Mouse (Mus musculus) macrophage (primary cell): ENCODE data around the gene Megf9. TPM values are rescaled to one million over a fixed set of nuclear protein-coding genes. Genes with fewer than 3 reads are reported as not detected.

Experiments used
- H3K27ac ChIP-seq: fragments of 350-480 bp; formaldehyde crosslinking; 2 replicates; pipeline ENCODE4 v1.9.0; 2021
- H3K36me3 ChIP-seq: fragments of 350-480 bp; formaldehyde crosslinking; 2 replicates; pipeline ENCODE4 v1.9.0; 2021; ENCODE audit errors: inconsistent target
- H3K4me3 ChIP-seq: fragments of 350-480 bp; formaldehyde crosslinking; 2 replicates; pipeline ENCODE4 v1.9.0; 2021; ENCODE audit errors: inconsistent target
- H3K79me2 ChIP-seq: fragments of 350-480 bp; formaldehyde crosslinking; 2 replicates; pipeline ENCODE4 v1.9.0; 2021; ENCODE audit errors: inconsistent target
- WGBS: methylation state at CpG from one replicate; pipeline ENCODE4 v1.1.7; 2026; ENCODE audit warnings: inconsistent platforms; ENCODE audit not compliant: missing documents; 5-methylcytosine and 5-hydroxymethylcytosine counted together
- polyA plus RNA-seq: library from polyadenylated mRNA; stranded (reverse); fragments of 250-400 nt; gene quantifications from 3 replicates; pipeline ENCODE4 v1.2.4, GENCODE M21; 2018; ENCODE audit warnings: inconsistent platforms
- total RNA-seq, 78 experiments: library from RNA; depleted of rRNA; stranded (reverse); fragments of 250-400 nt; gene quantifications; 1 replicate in 9 of 78; 2 replicates in 24 of 78; 3 replicates in 43 of 78; 4 replicates in 2 of 78; pipeline ENCODE4 v1.2.4; 2018; ENCODE audit warnings: inconsistent platforms in 56 of 78

Megf9 gene
- total RNA-seq (2018; cell fraction: chromatin; rRNA removed): 10 to 100 TPM in 8 of 26 experiments, 1 to 10 TPM in 15, under 1 TPM in 3; 0.61 to 24.0 (median 5.9) TPM
- total RNA-seq (2018; cell fraction: cytosol; rRNA removed): 10 to 100 TPM in 18 of 26 experiments, 1 to 10 TPM in 8; 5.4 to 55.3 (median 17.5) TPM
- 10 to 100 TPM in 14 of 26 experiments, 1 to 10 TPM in 12; 3.3 to 46.3 (median 12.9) TPM for total RNA-seq (2018; cell fraction: nucleus; rRNA removed)
- 12.2 to 39.9 TPM (median 35.6 TPM) in 3 replicates for polyA plus RNA-seq

- H3K27ac ChIP-seq: peak within 1 kb of the TSS; percentile 74
- under 1% methylated on average over 36 of the region's 46 CpGs for WGBS
Observed at GRCm38 (mm10) chr4:70534891-70535269, at the start of gene Megf9. Gene Megf9, minus strand, starts transcription at chr4:70534995.

DNA sequence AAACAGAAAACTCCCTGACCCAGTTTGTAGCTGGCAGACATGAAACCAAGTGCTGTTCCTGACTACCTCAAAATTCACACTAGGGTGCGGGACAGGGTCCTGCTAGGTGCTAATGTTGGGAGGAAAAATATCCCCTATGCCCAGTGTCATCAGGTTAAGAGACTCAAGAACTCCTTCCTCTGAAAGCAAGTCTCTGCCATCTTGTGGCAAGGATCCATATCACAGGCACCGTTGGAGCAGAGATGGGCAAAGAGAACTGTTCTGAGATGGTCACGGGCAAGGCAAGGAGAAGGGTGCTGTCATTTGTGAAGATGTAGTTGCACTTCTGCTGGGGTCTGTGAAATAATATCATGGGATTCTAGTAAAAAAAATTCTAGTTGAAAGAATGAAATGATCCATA lies 44.9 kb upstream of the Megf9 start:
- Histone ChIP-seq H3K36me3 (no peaks in the 10 kb centered on the region), H3K4me3 (no peak overlapping the region), H3K79me2 (no peaks in the 10 kb centered on the region), H3K27ac (no peak overlapping the region)
- 56% methylated on average over 3 of the region's 3 CpGs for WGBS

More at GRCm38 (mm10) chr4:70534891-70535269, at the start of gene Megf9:
- Histone ChIP-seq H3K36me3 (no peaks in the 10 kb centered on the region), H3K79me2 (no peaks in the 10 kb centered on the region), H3K4me3 (peak within 1 kb of the TSS; percentile 41)

- H3K79me2 ChIP-seq: no peaks in the 10 kb centered on the region
- no peaks in the 10 kb centered on the region for H3K36me3 ChIP-seq
- H3K4me3 ChIP-seq: no peak overlapping the region
- WGBS: 28% methylated on average over 3 of the region's 3 CpGs
- no peak overlapping the region for H3K27ac ChIP-seq
Observed at GRCm38 (mm10) chr4:70578301-70578700, 43.5 kb upstream of the Megf9 start.

GRCm38 (mm10) chr4:70576096-70576495 lies 41.3 kb upstream of the Megf9 start:
- H3K79me2 ChIP-seq: no peaks in the 10 kb centered on the region
- H3K36me3 ChIP-seq: no peaks in the 10 kb centered on the region
- H3K4me3 ChIP-seq: no peak overlapping the region
- no peak overlapping the region for H3K27ac ChIP-seq

- Histone ChIP-seq H3K4me3 (no peak overlapping the region), H3K36me3 (no peaks in the 10 kb centered on the region), H3K79me2 (no peaks in the 10 kb centered on the region), H3K27ac (no peak overlapping the region)
- WGBS: 94% methylated on average over 2 of the region's 2 CpGs
Observed at GRCm38 (mm10) chr4:70573926-70574325, 39.1 kb upstream of the Megf9 start.

DNA sequence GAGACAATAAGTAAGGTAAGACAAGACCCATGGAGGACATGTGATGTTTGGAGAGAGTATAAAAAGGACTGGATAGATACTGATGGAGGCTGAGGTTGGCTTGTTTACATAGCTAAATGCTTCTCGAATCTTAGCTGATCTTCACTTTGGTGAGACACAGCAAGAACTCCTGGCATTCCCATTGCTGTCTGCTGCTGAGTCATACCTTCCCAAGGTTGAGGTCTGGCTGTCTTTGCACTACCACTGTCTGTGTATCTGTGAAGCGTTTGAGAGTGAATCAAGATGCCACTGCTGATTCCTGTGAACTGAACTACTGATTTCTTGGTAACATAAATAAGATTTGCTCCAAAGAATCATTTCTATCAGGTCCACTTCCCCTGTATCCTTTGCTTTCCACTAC lies 19.1 kb upstream of the Megf9 start:
- Histone ChIP-seq H3K27ac (no peak overlapping the region), H3K4me3 (no peak overlapping the region), H3K36me3 (no peaks in the 10 kb centered on the region), H3K79me2 (no peaks in the 10 kb centered on the region)
- 87% methylated on average over 2 of the region's 2 CpGs for WGBS

DNA sequence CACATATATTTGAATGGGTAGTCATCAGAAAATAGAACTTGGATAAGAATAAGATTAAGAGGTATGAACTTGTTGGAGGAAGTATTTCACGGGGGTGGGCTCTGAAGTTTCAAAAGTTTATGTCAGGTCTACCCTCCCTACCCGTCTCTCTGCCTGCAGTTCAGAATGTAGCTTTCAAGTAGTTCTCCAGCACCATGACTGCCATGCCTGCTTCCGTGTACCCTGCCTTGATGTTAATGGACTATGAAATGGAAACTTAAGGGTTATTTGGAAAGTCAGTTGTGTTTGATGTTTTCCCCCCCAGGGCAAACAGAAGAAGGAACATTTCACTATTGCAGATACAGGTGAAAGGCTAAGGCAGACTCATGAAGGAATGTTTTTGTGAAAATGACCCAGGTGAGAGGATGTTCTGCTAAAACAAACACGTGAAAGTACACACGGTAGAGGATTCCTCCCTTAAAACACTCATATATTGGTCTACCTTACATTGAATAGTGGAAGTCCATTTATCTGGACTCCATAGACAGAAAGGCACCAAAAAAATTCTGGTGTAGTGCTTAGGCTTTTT lies 18.5 kb upstream of the Megf9 start:
- WGBS: 87% methylated on average over 5 of the region's 5 CpGs
- Histone ChIP-seq H3K36me3 (no peaks in the 10 kb centered on the region), H3K4me3 (no peak overlapping the region), H3K79me2 (no peaks in the 10 kb centered on the region), H3K27ac (no peak overlapping the region)

GRCm38 (mm10) chr4:70552120-70552519 lies 17.3 kb upstream of the Megf9 start:
- Histone ChIP-seq H3K4me3 (no peak overlapping the region), H3K36me3 (no peaks in the 10 kb centered on the region), H3K79me2 (no peaks in the 10 kb centered on the region), H3K27ac (no peak overlapping the region)
- WGBS: 96% methylated on average over 4 of the region's 4 CpGs

- Histone ChIP-seq H3K27ac (no peak overlapping the region), H3K79me2 (no peaks in the 10 kb centered on the region), H3K36me3 (no peaks in the 10 kb centered on the region), H3K4me3 (no peak overlapping the region)
- WGBS: 93% methylated on average over 8 of the region's 8 CpGs
Observed at GRCm38 (mm10) chr4:70547411-70548148, 12.8 kb upstream of the Megf9 start.

GRCm38 (mm10) chr4:70545869-70546542 lies 11.2 kb upstream of the Megf9 start:
- WGBS: 29% methylated on average over 2 of the region's 2 CpGs
- H3K4me3 ChIP-seq: no peak overlapping the region
- 0 out of 2 replicates have a peak overlapping the region, but pooled peaks have one; percentile 12 for H3K27ac ChIP-seq
- H3K79me2 ChIP-seq: no peaks in the 10 kb centered on the region
- H3K36me3 ChIP-seq: no peaks in the 10 kb centered on the region

- Histone ChIP-seq H3K36me3 (no peaks in the 10 kb centered on the region), H3K79me2 (no peaks in the 10 kb centered on the region), H3K4me3 (no peak overlapping the region), H3K27ac (no peak overlapping the region)
- 99% methylated on average over 3 of the region's 3 CpGs for WGBS
Observed at GRCm38 (mm10) chr4:70544390-70544789, 9.6 kb upstream of the Megf9 start.

DNA sequence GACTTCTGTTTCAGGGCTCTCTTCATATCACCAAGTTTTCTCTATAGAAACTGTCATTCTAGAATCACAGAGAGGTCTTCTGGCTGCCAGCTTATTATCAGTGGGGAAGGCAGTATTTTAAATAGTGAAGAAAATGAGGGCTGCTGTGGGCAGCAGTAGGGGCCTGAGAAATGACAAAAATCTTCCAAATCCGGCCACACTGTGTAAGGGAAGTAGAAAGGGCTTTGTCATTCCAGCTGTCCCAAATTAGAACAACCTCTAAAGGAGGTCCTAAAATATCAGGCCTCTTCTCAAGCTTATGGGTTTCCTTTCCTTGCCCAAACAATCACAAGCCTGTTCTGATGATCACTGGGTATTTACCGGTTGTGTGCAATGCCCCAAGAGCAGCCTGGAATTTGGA lies 7.6 kb upstream of the Megf9 start:
- H3K79me2 ChIP-seq: no peaks in the 10 kb centered on the region
- H3K27ac ChIP-seq: no peak overlapping the region
- no peaks in the 10 kb centered on the region for H3K36me3 ChIP-seq
- H3K4me3 ChIP-seq: no peak overlapping the region
- 16% methylated on average over 2 of the region's 2 CpGs for WGBS

- WGBS: 89% methylated on average over 6 of the region's 6 CpGs
- H3K79me2 ChIP-seq: no peaks in the 10 kb centered on the region
- H3K27ac ChIP-seq: no peak overlapping the region
- H3K4me3 ChIP-seq: no peak overlapping the region
- H3K36me3 ChIP-seq: no peaks in the 10 kb centered on the region
Observed at GRCm38 (mm10) chr4:70540743-70541142, 5.9 kb upstream of the Megf9 start.

GRCm38 (mm10) chr4:70536661-70537580 lies 2.1 kb upstream of the Megf9 start:
- Histone ChIP-seq H3K27ac (peak overlapping the region; percentile 74), H3K36me3 (no peaks in the 10 kb centered on the region), H3K79me2 (no peaks in the 10 kb centered on the region), H3K4me3 (no peak overlapping the region)
- 60% methylated on average over 2 of the region's 2 CpGs for WGBS
